Mouse (Mus musculus) forebrain, embryonic 10.5 days (tissue): ENCODE data around the gene Dctpp1. TPM values are rescaled to one million over a fixed set of nuclear protein-coding genes. Genes with fewer than 3 reads are reported as not detected.

Source experiments
- DNase-seq: peaks from one replicate; pipeline ENCODE4 v3.0.0-alpha.2; 2017; ENCODE audit warnings: low spot score; ENCODE audit errors: extremely low spot score
- H3K27ac ChIP-seq: fragments of 300-500 bp; sonication (generic); 2 replicates; pipeline ENCODE4 v1.5.1; 2016; ENCODE audit warnings: mild to moderate bottlenecking
- H3K27me3 ChIP-seq: fragments of 300-500 bp; sonication (generic); 2 replicates; pipeline ENCODE4 v1.6.1; 2016; ENCODE audit warnings: mild to moderate bottlenecking; ENCODE audit not compliant: poor library complexity, severe bottlenecking
- H3K36me3 ChIP-seq: fragments of 300-500 bp; sonication (generic); replicated peaks from 2 replicates; pipeline ENCODE4 v1.6.1; 2016; ENCODE audit warnings: mild to moderate bottlenecking, moderate library complexity
- H3K4me1 ChIP-seq: fragments of 300-500 bp; sonication (generic); 2 replicates; pipeline ENCODE4 v1.6.1; 2016
- H3K4me3 ChIP-seq: fragments of 300-500 bp; sonication (generic); 2 replicates; pipeline ENCODE4 v1.5.1; 2016; ENCODE audit warnings: mild to moderate bottlenecking, moderate library complexity
- H3K9me3 ChIP-seq: fragments of 300-500 bp; sonication (generic); 2 replicates; pipeline ENCODE4 v1.6.1; 2016; ENCODE audit warnings: mild to moderate bottlenecking, moderate library complexity
- WGBS: fragments of 180-500 bp; shearing (Covaris S2); methylation state at CpG from one replicate; pipeline ENCODE4 v1.1.7; 2016; 5-methylcytosine and 5-hydroxymethylcytosine counted together
- polyA plus RNA-seq: library from polyadenylated mRNA; unstranded; fragments of >200 nt; fragmentation: Nextera tagmentation; extraction: Ambion mirVana; gene quantifications from 2 replicates; pipeline ENCODE4 v1.2.1, GENCODE M21; 2016

Dctpp1 gene
- 379 and 383 TPM in 2 replicates for polyA plus RNA-seq

- DNase-seq, result peak; percentile 99
- Histone ChIP-seq H3K9me3 (no peaks in the 10 kb centered on the region), H3K27ac (peak within 1 kb of the TSS; percentile 89), H3K4me3 (peak within 1 kb of the TSS; percentile 79), H3K4me1 (peaks cover 25% of the 10 kb centered on the region), H3K27me3 (no peaks in the 10 kb centered on the region), H3K36me3 (peaks cover 38% of the 10 kb centered on the region)
- under 1% methylated on average over 50 of the region's 50 CpGs for WGBS
These were observed at the start of gene Dctpp1 for GRCm38 (mm10) chr7:127260309-127261111. TSS of gene Dctpp1 (minus strand) at chr7:127260709.

DNA sequence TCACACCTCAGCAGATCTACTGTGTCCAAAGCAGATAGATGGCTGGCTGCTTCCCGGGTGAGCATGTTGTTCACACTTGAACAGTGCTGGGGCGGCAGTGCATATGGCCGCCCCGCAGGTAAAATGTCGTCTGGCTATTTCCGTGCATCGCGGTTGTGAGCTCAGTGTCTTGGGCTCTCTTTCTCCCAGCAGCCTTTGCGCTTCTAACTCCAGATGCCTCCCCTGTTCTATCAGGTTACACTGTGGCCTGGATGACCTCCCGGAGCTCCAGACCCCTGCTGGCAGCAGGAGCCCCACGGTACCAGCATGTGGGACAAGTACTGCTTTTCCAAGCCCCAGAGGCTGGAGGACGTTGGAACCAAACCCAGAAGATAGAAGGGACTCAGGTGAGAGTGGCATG lies 49.4 kb upstream of the Dctpp1 start:
- no peaks in the 10 kb centered on the region for H3K27me3 ChIP-seq
- DNase-seq, result no peak
- 78% methylated on average over 12 of the region's 12 CpGs for WGBS
- no peak overlapping the region for H3K27ac ChIP-seq
- H3K4me3 ChIP-seq, result no peak overlapping the region
- no peaks in the 10 kb centered on the region for H3K9me3 ChIP-seq
- no peaks in the 10 kb centered on the region for H3K36me3 ChIP-seq
- no peaks in the 10 kb centered on the region for H3K4me1 ChIP-seq

DNA sequence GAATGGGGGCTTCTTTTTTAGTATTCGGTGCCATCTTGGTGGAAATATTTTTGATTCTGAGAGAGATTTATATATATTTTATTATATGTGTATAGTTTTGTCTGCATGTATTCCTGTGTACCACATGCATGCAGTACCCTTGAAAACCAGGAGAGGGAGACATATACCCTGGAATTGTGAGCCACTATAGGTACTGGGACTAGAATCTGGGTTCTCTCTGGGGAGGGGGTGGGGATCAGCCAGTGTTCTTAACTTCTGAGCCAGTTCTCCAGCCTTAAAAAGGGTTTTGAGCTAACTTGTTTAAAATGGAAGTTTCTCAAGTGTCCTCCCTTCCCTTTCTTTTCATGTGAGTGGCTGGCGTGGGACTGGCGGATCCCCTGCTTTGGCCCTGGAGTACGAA lies 48.4 kb upstream of the Dctpp1 start:
- H3K9me3 ChIP-seq, result no peaks in the 10 kb centered on the region
- H3K36me3 ChIP-seq, result no peaks in the 10 kb centered on the region
- no peaks in the 10 kb centered on the region for H3K4me1 ChIP-seq
- H3K27me3 ChIP-seq, result no peaks in the 10 kb centered on the region
- no peak overlapping the region for H3K27ac ChIP-seq
- WGBS, result 61% methylated on average over 4 of the region's 4 CpGs
- 0 out of 2 replicates have a peak overlapping the region, but pooled peaks have one; percentile 1 for H3K4me3 ChIP-seq
- peak; percentile 60 for DNase-seq

GRCm38 (mm10) chr7:127308431-127308830 lies 47.9 kb upstream of the Dctpp1 start:
- H3K27ac ChIP-seq, result no peak overlapping the region
- no peaks in the 10 kb centered on the region for H3K4me1 ChIP-seq
- DNase-seq, result no peak
- no peaks in the 10 kb centered on the region for H3K9me3 ChIP-seq
- no peaks in the 10 kb centered on the region for H3K27me3 ChIP-seq
- 84% methylated on average over 2 of the region's 2 CpGs for WGBS
- H3K36me3 ChIP-seq, result no peaks in the 10 kb centered on the region
- H3K4me3 ChIP-seq, result no peak overlapping the region

GRCm38 (mm10) chr7:127297586-127298193 lies 37.2 kb upstream of the Dctpp1 start:
- 96% methylated on average over 5 of the region's 5 CpGs for WGBS
- DNase-seq, result no peak
- no peaks in the 10 kb centered on the region for H3K36me3 ChIP-seq
- H3K9me3 ChIP-seq, result no peaks in the 10 kb centered on the region
- H3K4me1 ChIP-seq, result no peaks in the 10 kb centered on the region
- H3K27ac ChIP-seq, result no peak overlapping the region
- no peak overlapping the region for H3K4me3 ChIP-seq
- no peaks in the 10 kb centered on the region for H3K27me3 ChIP-seq

DNA sequence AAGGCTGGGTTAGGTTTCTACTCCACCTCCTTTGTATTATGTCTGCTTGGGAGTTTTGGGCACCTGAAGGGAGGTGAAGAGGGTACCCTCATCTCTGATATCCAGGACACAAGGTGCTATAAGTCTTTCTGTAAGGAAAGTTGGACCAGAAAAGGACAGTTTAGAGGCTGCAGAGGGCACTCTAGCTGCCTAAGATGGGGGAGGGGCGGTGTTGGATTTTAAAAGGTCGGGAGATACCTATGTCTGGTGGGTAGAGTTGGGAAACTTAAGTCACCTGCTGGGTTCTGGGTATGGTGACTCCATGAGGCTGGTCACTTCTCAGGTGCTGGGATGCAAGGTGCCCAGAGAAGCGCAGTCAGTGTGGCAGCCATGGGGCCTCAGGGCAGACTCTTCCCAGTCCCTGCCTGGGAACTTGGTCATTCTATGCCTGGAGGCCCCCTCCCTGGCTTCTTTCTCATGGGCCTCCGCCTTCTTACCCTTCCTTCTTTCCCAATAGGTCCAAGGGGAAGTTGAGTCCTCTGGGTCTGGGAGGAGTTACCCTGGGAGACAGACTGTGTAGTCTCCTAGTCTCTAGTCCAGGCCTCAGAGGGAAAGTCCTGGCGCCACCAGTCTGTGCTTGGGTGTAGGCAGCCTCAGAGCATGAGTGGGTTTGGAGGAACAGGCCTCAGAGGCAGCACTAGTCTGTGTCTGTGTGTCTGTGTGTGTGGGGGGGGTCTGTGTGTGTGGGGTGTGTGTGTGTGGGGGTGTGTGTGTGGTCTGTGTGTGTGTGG lies 36.5 kb upstream of the Dctpp1 start:
- Histone ChIP-seq H3K27ac (no peak overlapping the region), H3K4me3 (no peak overlapping the region), H3K9me3 (no peaks in the 10 kb centered on the region), H3K27me3 (no peaks in the 10 kb centered on the region), H3K4me1 (no peaks in the 10 kb centered on the region), H3K36me3 (no peaks in the 10 kb centered on the region)
- no peak for DNase-seq
- WGBS, result 81% methylated on average over 5 of the region's 5 CpGs

DNA sequence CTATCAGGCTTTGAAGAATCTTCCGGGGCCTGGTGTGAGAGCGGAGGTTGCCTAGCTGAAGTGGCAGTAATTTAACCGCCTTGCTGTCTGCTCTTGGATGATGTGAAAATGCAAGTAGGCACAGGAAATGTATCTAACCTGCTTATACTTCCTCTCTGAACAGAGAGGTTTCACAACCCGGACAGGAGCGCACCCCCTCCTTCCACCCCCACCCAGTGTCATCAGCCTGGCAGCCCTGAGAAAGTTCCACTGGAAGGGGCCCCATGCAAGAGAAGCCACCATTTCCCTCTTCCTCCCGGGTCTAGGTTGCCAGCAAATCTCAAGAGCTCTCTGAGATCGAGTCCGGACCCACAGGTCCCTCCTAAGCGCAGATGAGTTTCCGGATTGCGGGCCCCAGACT lies 35.6 kb upstream of the Dctpp1 start, which contains the start of gene Itgal:
TSS of gene Itgal (plus strand) at position 163 of the 400 bp plus-strand sequence.
- no peaks in the 10 kb centered on the region for H3K4me1 ChIP-seq
- H3K27me3 ChIP-seq, result no peaks in the 10 kb centered on the region
- no peaks in the 10 kb centered on the region for H3K9me3 ChIP-seq
- no peak for DNase-seq
- H3K36me3 ChIP-seq, result no peaks in the 10 kb centered on the region
- 88% methylated on average over 11 of the region's 11 CpGs for WGBS
- H3K27ac ChIP-seq, result no peak within 1 kb of the TSS
- H3K4me3 ChIP-seq, result no peak within 1 kb of the TSS

DNA sequence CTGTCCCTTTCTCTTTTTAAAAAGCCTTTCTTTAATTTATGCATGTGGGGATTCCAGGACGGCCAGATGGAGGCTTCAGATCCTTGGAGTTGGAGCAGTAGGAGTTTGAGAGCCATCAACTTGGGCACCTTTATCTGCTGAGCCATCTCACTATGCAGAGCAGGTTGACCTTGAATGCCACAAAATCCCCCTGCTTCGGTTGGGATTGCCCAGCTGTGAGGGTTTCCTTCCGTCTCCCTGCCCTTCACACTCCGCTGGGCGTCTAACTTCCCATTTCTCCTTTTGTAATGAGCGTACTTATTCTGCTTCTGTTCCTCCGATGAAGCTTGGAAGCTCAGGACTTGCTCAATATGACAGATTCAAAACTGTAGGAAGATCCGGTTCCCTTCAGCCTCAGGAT lies 29.6 kb upstream of the Dctpp1 start:
- 73% methylated on average over 8 of the region's 8 CpGs for WGBS
- H3K9me3 ChIP-seq, result peaks cover 24% of the 10 kb centered on the region
- H3K27me3 ChIP-seq, result no peaks in the 10 kb centered on the region
- no peak overlapping the region for H3K4me3 ChIP-seq
- no peak for DNase-seq
- no peak overlapping the region for H3K27ac ChIP-seq
- H3K36me3 ChIP-seq, result no peaks in the 10 kb centered on the region
- peaks cover 4% of the 10 kb centered on the region; the same call in 1 of the 2 replicates for H3K4me1 ChIP-seq

DNA sequence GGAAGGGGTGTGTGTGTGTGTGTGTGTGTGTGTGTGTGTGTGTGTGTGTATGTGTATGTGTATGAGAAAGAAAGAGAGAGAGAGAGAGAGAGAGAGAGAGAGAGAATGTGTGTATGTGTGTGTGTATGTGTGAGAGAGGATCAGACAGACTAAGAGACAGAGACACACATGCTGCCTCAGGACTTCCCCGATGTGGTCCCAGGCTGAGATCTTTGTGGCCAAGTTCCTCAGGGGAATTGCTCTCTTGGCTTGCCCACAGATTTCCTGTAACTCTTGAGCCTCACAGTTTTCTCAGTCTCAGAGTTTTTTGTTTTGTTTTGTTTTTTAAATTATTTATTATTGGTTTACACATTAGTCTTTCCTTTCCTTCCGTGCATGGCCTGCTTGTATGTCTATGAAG lies 28.8 kb upstream of the Dctpp1 start:
- H3K9me3 ChIP-seq, result peaks cover 24% of the 10 kb centered on the region
- H3K36me3 ChIP-seq, result no peaks in the 10 kb centered on the region
- peaks cover 4% of the 10 kb centered on the region; the same call in 1 of the 2 replicates for H3K4me1 ChIP-seq
- 86% methylated on average over 2 of the region's 2 CpGs for WGBS
- DNase-seq, result no peak
- no peak overlapping the region for H3K27ac ChIP-seq
- H3K4me3 ChIP-seq, result no peak overlapping the region
- H3K27me3 ChIP-seq, result no peaks in the 10 kb centered on the region

DNA sequence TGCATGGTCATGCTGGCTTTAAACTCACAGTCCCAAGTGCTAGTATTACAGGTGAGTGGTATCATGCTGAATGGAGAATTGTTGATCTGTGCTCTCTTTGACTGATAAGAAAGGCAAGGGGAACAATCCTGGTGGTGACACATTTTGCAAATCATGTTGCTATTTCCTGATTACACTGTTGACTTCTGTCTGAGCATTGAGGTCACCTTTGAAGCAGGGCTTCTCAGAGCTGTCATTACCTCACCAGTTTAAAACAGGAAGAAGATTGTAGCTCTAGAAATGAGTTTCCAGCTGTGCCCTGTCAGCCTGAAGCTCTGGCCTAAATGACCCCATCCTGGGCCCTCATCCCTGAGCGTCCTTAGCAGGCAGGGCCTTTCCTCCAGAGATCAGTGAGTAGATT lies 27.4 kb upstream of the Dctpp1 start:
- Histone ChIP-seq H3K36me3 (no peaks in the 10 kb centered on the region), H3K4me3 (no peak overlapping the region), H3K4me1 (peaks cover 4% of the 10 kb centered on the region; the same call in 1 of the 2 replicates), H3K27ac (no peak overlapping the region), H3K27me3 (no peaks in the 10 kb centered on the region), H3K9me3 (peaks cover 24% of the 10 kb centered on the region)
- WGBS, result 66% methylated on average over 1 of the region's 1 CpGs
- no peak for DNase-seq

DNA sequence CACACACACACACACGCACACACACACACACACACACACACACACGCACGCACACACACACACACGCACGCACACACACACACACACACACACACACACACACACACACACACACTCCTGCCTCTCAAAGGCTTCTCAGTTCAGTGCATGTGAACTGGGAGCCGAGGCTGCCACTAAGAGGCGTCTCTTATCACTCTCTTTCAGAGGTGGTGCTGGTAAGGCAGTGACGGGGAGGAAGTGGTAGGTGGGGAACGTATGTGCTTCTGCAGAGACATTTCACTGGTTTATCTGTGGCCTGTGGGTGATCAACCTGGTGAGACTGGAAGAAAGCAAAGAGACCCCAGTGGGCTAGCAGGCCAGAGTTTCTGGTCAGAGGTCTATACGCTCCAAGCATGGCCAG lies 24.6 kb upstream of the Dctpp1 start:
- DNase-seq, result no peak
- H3K4me3 ChIP-seq, result no peak overlapping the region
- WGBS, result 75% methylated on average over 10 of the region's 10 CpGs
- H3K4me1 ChIP-seq, result peaks cover 3% of the 10 kb centered on the region; the same call in 1 of the 2 replicates
- H3K9me3 ChIP-seq, result peaks cover 24% of the 10 kb centered on the region
- H3K36me3 ChIP-seq, result no peaks in the 10 kb centered on the region
- H3K27me3 ChIP-seq, result no peaks in the 10 kb centered on the region
- no peak overlapping the region for H3K27ac ChIP-seq

DNA sequence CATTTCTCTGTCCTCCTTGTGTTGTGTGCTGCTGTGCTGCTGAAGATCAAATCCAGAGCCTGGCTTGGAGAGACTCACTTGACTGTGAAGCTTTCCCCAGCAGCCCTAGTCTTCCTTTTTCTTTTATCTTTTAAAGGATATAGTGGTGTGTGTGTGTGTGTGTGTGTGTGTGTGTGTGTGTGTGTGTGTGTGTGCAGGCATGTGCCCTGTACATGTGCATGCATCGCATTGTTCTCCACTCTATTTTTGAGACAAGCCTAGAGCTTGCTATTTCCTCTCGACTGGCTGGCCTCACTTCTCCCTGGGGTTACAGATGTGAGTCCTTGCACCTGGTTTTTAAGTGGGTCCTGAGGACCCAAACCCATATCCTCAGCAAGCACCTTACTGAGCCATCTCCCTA lies 21.7 kb upstream of the Dctpp1 start:
- Histone ChIP-seq H3K4me1 (peaks cover 7% of the 10 kb centered on the region; the same call in 1 of the 2 replicates), H3K36me3 (no peaks in the 10 kb centered on the region), H3K27ac (no peak overlapping the region), H3K9me3 (peaks cover 11% of the 10 kb centered on the region), H3K27me3 (no peaks in the 10 kb centered on the region), H3K4me3 (no peak overlapping the region)
- 93% methylated on average over 2 of the region's 2 CpGs for WGBS
- DNase-seq, result no peak
